Mouse (Mus musculus): Measurements from ENCODE around the gene Foxs1. TPM values are rescaled to one million over a fixed set of nuclear protein-coding genes. Genes with fewer than 3 reads are reported as not detected.

The Foxs1 gene
- polyA plus RNA-seq (2015; fragmentation: Nextera tagmentation; extraction: Ambion mirVana), result 2.9 and 3.9 TPM in 2 replicates

DNA sequence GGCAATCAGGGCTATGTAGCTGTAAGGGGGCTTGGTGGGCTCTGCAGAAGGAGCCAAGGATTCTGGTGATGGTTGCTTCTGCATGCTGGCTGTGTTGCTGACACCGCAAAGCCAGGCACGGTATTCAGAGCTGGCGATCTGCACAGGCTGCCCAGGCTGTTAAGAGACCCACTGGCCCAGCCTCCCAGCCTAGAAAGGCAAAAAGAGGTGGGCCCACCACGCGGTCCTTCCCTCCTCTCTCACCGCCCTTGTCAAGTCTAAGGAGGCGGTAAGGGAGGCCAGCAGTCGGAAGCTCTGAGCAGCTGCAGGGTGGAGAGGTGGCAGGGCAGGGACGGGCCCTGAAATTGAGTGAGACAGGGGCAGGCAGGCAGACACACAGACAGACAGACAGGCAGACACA lies at the start of gene Foxs1:
Gene Foxs1 (minus strand): TSS at position 161 of the 400 bp plus-strand sequence.

DNA sequence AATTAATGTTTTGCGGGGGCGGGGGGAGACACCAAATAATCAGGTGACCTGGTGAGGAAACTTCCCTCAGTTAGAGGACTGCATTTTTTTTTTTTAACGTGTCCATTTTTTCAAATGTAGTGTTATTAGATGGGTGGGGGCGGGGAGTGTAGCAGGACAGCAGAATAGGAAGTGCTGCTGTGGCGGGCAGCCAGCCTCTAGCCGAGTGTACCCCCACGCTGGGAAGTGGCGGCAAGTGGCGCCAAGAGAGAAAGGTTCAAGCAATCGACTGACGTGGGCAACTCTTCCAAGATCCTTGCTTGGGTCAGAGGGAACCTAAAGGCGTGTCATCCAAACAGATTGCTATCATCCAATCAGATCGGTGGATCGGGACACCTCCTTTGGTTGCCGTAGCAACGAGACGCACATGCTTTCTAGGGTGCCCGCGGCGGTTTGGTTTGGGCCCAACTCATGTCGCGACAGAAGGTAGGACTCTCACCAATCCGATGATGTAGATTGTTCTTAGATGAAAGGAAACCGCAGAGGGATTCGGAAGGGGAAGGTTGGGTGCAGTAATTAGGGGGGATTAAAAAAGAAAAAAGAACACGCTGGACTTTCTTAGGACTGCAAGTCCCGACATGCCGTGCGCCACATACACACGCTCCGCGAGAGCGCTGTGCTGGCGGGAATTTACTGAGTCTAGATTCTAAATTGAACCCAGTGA lies 29.2 kb upstream of the Foxs1 start, which contains the start of gene Ttll9:
Gene Ttll9 (plus strand): TSS at position 395 of the 703 bp plus-strand sequence.

DNA sequence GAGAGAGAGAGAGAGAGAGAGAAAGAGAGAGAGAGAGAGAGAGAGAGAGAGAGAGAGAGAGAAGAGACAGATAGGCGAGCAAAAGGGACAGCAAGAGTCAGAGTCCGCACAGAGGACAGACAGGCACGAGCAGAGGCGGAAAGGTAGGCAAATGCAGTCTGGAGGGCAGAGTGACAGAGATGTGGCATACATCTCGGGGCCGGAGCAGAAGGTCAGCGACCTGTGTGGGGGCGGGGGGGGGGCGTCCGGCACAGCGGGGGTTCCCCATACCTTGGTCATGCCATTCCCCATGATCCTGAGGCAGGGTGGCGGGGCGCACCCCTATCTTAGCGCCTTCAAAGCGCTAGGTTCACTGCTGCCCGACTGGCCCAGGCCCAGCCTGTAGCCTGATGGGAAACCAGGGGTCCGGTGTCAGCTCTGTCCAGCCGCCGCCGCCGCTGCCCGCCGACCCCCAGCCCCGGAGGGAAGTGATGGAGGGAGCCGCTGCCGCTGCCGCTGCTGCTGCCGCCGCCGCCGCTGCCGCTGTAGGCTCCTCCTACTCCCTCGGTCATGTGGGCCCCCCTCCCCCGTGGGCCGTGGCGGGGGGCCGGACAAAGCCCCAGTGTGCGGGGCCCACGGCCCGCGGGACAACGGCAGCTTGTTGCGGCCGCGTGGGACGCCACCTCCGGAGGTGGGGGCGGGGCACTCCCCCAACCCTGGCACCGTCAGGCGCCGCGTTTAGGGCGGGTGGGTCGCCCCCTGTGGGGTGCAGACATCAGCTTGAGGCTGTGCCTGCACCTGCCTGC lies 18.2 kb upstream of the Foxs1 start, which contains the start of gene Dusp15:
Gene Dusp15 (minus strand): TSS at position 634 of the 785 bp plus-strand sequence.

DNA sequence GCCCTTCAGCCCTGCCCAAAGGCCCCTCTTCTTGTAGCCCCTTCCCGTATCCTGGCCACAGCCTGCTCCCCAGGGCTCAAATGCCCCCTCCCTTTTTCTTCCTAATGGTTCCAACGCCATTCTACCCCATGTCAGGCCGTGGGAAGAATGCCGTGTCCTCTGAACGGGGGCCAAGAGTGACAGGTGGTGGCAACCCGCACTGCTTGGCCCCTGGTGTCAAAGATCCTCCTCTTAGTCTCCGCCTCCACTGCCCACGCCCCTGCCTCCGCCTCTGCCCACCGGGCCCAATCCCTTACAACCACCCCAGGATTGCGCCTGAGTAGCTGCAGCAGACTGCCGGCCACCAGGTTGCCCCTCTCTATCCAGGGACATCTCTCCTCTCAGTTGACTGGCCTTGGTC lies 22.0 kb downstream of the Foxs1 start, which contains the start of gene Mylk2:
Gene Mylk2 (plus strand): TSS at position 322 of the 400 bp plus-strand sequence.

Other genes with a start within 250 kb of the Foxs1 start
- gene Mcts2, start 246.2 kb downstream of the Foxs1 start, polyA plus RNA-seq (2015; fragmentation: Nextera tagmentation; extraction: Ambion mirVana), result 33.4 and 40.2 TPM in 2 replicates
- 66.5 and 81.4 TPM in 2 replicates for gene Id1, start 197.0 kb downstream of the Foxs1 start, polyA plus RNA-seq (2015; fragmentation: Nextera tagmentation; extraction: Ambion mirVana)
- gene Cox4i2, start 179.0 kb downstream of the Foxs1 start, polyA plus RNA-seq (2015; fragmentation: Nextera tagmentation; extraction: Ambion mirVana), result 4.0 and 4.9 TPM in 2 replicates
- gene Bcl2l1, start 101.5 kb downstream of the Foxs1 start, polyA plus RNA-seq (2015; fragmentation: Nextera tagmentation; extraction: Ambion mirVana), result 83.6 and 92.9 TPM in 2 replicates
- 6.6 TPM in 2 replicates for gene Tpx2, start 85.2 kb downstream of the Foxs1 start, polyA plus RNA-seq (2015; fragmentation: Nextera tagmentation; extraction: Ambion mirVana)
- gene Mylk2, start 21.9 kb downstream of the Foxs1 start, polyA plus RNA-seq (2015; fragmentation: Nextera tagmentation; extraction: Ambion mirVana), result not detected in 2 replicates
- 25.0 and 28.6 TPM in 2 replicates for gene Dusp15, start 18.5 kb upstream of the Foxs1 start, polyA plus RNA-seq (2015; fragmentation: Nextera tagmentation; extraction: Ambion mirVana)
- gene Ttll9, start 29.3 kb upstream of the Foxs1 start, polyA plus RNA-seq (2015; fragmentation: Nextera tagmentation; extraction: Ambion mirVana), result 6.0 and 6.9 TPM in 2 replicates
- 232 and 240 TPM in 2 replicates for gene Pdrg1, start 82.2 kb upstream of the Foxs1 start, polyA plus RNA-seq (2015; fragmentation: Nextera tagmentation; extraction: Ambion mirVana)
- 1.2 and 1.6 TPM in 2 replicates for gene Xkr7, start 98.6 kb upstream of the Foxs1 start, polyA plus RNA-seq (2015; fragmentation: Nextera tagmentation; extraction: Ambion mirVana)
- gene Ccm2l, start 132.7 kb upstream of the Foxs1 start, polyA plus RNA-seq (2015; fragmentation: Nextera tagmentation; extraction: Ambion mirVana), result 1.4 and 2.3 TPM in 2 replicates
- gene Hck, start 175.3 kb upstream of the Foxs1 start, polyA plus RNA-seq (2015; fragmentation: Nextera tagmentation; extraction: Ambion mirVana), result 6.4 and 6.8 TPM in 2 replicates
- 70.4 and 79.2 TPM in 2 replicates for gene Tm9sf4, start 228.1 kb upstream of the Foxs1 start, polyA plus RNA-seq (2015; fragmentation: Nextera tagmentation; extraction: Ambion mirVana)